Mouse (Mus musculus) liver, adult 2 months (tissue): Measurements from ENCODE around the gene Ildr1. TPM values are rescaled to one million over a fixed set of nuclear protein-coding genes. Genes with fewer than 3 reads are reported as not detected.

ENCODE experiments used
- DNase-seq: peaks from one replicate; pipeline ENCODE4 v3.0.0-alpha.2; 2011; ENCODE audit warnings: low read depth, low spot score; ENCODE audit errors: extremely low read depth
- H3K27ac ChIP-seq: fragments of 200-500 bp; replicated peaks from 2 replicates; pipeline ENCODE4 v1.5.1; 2012; ENCODE audit warnings: low read depth, mild to moderate bottlenecking, control low read depth, inconsistent platforms, low read length; ENCODE audit not compliant: insufficient read depth
- H3K27me3 ChIP-seq: fragments of 200-500 bp; 2 replicates; pipeline ENCODE4 v1.6.1; 2012; ENCODE audit warnings: mild to moderate bottlenecking, moderate library complexity, low read length, inconsistent platforms; ENCODE audit not compliant: control insufficient read depth, insufficient read depth
- H3K36me3 ChIP-seq: fragments of 200-500 bp; 2 replicates; pipeline ENCODE4 v1.6.1; 2012; ENCODE audit warnings: low read length, inconsistent platforms; ENCODE audit not compliant: control insufficient read depth, insufficient read depth
- H3K4me1 ChIP-seq: fragments of 200-500 bp; 2 replicates; pipeline ENCODE4 v1.6.1; 2011; ENCODE audit warnings: low read length; ENCODE audit not compliant: control insufficient read depth, insufficient read depth
- H3K4me3 ChIP-seq: fragments of 200-500 bp; 2 replicates; pipeline ENCODE4 v1.5.1; 2011; ENCODE audit warnings: low read depth, mild to moderate bottlenecking, control low read depth, low read length, moderate library complexity; ENCODE audit not compliant: insufficient read depth
- H3K79me2 ChIP-seq: fragments of 200-500 bp; 2 replicates; pipeline ENCODE4 v1.6.1; 2012; ENCODE audit warnings: inconsistent platforms, mild to moderate bottlenecking, low read length, moderate library complexity; ENCODE audit not compliant: control insufficient read depth, insufficient read depth
- H3K9ac ChIP-seq: fragments of 200-500 bp; 2 replicates; pipeline ENCODE4 v1.6.1; 2012; ENCODE audit warnings: low read depth, mild to moderate bottlenecking, control low read depth, inconsistent platforms, low read length
- CTCF ChIP-seq: fragments of 200-500 bp; IDR thresholded peaks from 2 replicates; pipeline ENCODE4 v1.5.1; 2011; ENCODE audit warnings: low read depth, low read length, control low read depth
- POLR2A ChIP-seq: fragments of 200-500 bp; IDR thresholded peaks from 2 replicates; pipeline ENCODE4 v1.6.1; 2011; ENCODE audit warnings: low read length, control low read depth; ENCODE audit not compliant: insufficient read depth; ENCODE audit errors: extremely low read depth
- WGBS: fragments of 180-500 bp; shearing (Covaris S2); methylation state at CpG from one replicate; pipeline ENCODE4 v1.1.7; 2018; 5-methylcytosine and 5-hydroxymethylcytosine counted together
- polyA plus RNA-seq: library from polyadenylated mRNA; depleted of rRNA; stranded (reverse); fragments of >200 nt; gene quantifications from 2 replicates; pipeline ENCODE4 v1.2.3, GENCODE M21; 2012
- total RNA-seq: library from RNA; depleted of rRNA; stranded (reverse); fragments of >200 nt; gene quantifications from 2 replicates; pipeline ENCODE4 v1.2.3, GENCODE M21; 2014

The Ildr1 gene
- total and polyA plus RNA-seq, 2 experiments = 0.11 to 0.37 TPM

DNA sequence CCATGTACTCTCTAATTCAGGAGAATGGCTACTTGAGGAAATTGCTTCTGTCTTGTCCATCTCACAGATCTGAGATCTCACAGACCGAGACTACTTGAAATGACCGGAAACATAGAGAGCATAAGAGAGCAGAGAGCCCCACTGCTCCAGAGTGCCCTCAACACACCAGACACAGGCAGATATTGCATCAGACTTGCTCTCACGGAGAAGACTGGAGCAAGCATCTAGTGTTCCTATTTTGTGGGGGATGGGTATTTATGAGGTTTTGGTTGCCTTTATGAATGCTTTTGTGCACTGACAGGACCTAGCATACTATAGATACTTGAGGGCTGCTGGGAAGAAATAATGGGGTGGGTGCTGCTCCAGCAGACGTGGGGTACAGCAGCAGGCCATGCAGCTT is 20.6 kb upstream of the Ildr1 start:
- Histone ChIP-seq H3K4me1 (no peaks in the 10 kb centered on the region), H3K79me2 (no peaks in the 10 kb centered on the region), H3K27ac (no peak overlapping the region), H3K27me3 (no peaks in the 10 kb centered on the region), H3K4me3 (no peak overlapping the region), H3K36me3 (no peaks in the 10 kb centered on the region), H3K9ac (no peak overlapping the region)
- peak; percentile 34 for DNase-seq
- no peak for TF ChIP-seq CTCF
- TF ChIP-seq POLR2A = no peak
- WGBS = 71% methylated on average over 4 of the region's 4 CpGs

DNA sequence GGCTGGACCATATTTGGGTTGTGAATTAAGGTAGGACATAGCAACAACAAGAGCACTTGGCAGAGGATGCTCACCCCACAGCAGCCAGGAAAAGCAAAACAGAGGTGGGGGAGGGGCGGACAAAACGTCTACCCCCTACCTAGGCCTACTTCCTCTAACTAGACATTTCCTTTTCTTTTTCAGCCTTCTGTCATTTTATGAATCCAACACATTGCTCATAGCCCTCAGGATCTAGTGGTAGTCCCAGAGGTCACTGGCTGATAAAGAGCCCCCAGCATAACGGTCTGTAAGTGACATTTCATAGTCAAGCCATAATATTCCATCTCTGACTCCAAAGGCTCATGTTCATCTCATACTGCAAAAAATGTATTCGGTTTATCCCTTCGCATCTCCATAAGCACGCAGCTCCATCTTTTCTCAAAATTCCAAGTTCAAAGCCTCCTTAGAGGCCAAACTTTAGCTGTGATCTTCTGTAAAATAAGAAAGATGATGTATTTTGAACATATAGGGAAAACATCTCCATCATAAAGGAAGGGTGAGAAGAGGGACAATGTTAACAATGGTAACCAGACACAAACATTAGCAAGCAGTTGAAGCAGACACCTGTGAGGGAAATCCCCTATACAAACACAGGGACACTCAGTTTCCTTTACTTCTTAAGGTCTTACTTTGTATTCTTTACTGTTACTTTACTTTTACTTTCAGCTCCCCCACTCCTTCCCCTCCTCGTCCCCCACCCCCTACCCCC is 19.1 kb upstream of the Ildr1 start:
- H3K79me2 ChIP-seq = no peaks in the 10 kb centered on the region
- H3K4me3 ChIP-seq = no peak overlapping the region
- DNase-seq = no peak
- H3K9ac ChIP-seq = no peak overlapping the region
- 76% methylated on average over 7 of the region's 7 CpGs for WGBS
- H3K27me3 ChIP-seq = no peaks in the 10 kb centered on the region
- no peak for TF ChIP-seq CTCF
- no peaks in the 10 kb centered on the region for H3K36me3 ChIP-seq
- H3K4me1 ChIP-seq = no peaks in the 10 kb centered on the region
- no peak overlapping the region for H3K27ac ChIP-seq

DNA sequence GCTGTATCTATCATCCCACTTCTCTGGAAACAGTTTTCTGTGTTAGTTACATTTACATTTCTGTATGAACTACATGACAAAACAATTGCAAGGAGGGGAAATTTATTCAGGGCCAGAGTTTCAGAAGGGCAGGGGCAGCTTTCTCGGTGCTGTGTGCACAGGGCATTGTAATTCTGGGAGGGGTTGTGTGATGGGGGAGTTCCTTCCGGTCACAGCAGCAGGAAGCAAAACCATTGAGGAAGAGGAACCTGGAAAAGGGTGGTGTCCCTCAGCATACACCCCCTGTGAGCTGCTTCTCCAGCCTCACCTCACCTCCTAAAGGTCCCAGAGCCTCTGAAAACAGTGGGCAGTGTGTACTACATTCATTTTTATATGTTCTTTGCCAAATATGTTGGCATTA is 18.5 kb upstream of the Ildr1 start:
- no peaks in the 10 kb centered on the region for H3K27me3 ChIP-seq
- H3K79me2 ChIP-seq = no peaks in the 10 kb centered on the region
- no peaks in the 10 kb centered on the region for H3K4me1 ChIP-seq
- no peaks in the 10 kb centered on the region for H3K36me3 ChIP-seq
- WGBS = 38% methylated on average over 2 of the region's 2 CpGs
- TF ChIP-seq CTCF = no peak
- H3K9ac ChIP-seq = no peak overlapping the region
- no peak overlapping the region for H3K4me3 ChIP-seq
- no peak overlapping the region for H3K27ac ChIP-seq
- no peak for DNase-seq

GRCm38 (mm10) chr16:36675902-36676301 is 17.9 kb upstream of the Ildr1 start:
- Histone ChIP-seq H3K9ac (no peak overlapping the region), H3K27ac (no peak overlapping the region), H3K79me2 (no peaks in the 10 kb centered on the region), H3K4me1 (no peaks in the 10 kb centered on the region), H3K27me3 (no peaks in the 10 kb centered on the region), H3K36me3 (no peaks in the 10 kb centered on the region), H3K4me3 (no peak overlapping the region)
- 90% methylated on average over 2 of the region's 2 CpGs for WGBS
- no peak for DNase-seq
- no peak for TF ChIP-seq POLR2A
- TF ChIP-seq CTCF = no peak

DNA sequence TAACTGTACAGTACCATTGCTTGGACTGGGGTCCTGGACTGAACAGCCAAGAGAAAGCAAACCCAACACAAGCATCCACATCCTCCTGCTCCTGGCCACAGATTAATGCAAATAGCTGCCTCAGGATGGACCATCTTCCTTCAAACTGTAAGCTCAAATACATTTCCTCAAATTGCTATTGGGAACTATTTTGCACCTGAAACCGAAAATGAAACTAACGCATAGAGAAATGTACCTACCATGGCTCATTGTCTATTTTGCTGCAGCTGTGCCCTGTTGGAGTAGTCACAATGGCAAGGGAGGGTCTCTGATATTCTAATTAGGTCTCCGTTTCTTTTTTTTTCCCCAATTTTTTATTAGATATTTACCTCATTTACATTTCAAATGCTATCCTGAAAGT is 11.9 kb upstream of the Ildr1 start:
- TF ChIP-seq CTCF = no peak
- no peak for TF ChIP-seq POLR2A
- no peak overlapping the region for H3K4me3 ChIP-seq
- no peaks in the 10 kb centered on the region for H3K36me3 ChIP-seq
- H3K27me3 ChIP-seq = no peaks in the 10 kb centered on the region
- H3K4me1 ChIP-seq = no peaks in the 10 kb centered on the region
- no peak overlapping the region for H3K27ac ChIP-seq
- no peaks in the 10 kb centered on the region for H3K79me2 ChIP-seq
- WGBS = 89% methylated on average over 3 of the region's 3 CpGs
- DNase-seq = no peak
- no peak overlapping the region for H3K9ac ChIP-seq

GRCm38 (mm10) chr16:36684325-36684918 is 9.4 kb upstream of the Ildr1 start:
- H3K4me1 ChIP-seq = no peaks in the 10 kb centered on the region
- H3K9ac ChIP-seq = no peak overlapping the region
- no peak for DNase-seq
- H3K27ac ChIP-seq = no peak overlapping the region
- no peaks in the 10 kb centered on the region for H3K36me3 ChIP-seq
- H3K4me3 ChIP-seq = no peak overlapping the region
- WGBS = 70% methylated on average over 6 of the region's 6 CpGs
- H3K79me2 ChIP-seq = no peaks in the 10 kb centered on the region
- no peak for TF ChIP-seq CTCF
- no peak for TF ChIP-seq POLR2A
- no peaks in the 10 kb centered on the region for H3K27me3 ChIP-seq
